Mouse (Mus musculus) adipocyte (in vitro differentiated cells): ENCODE measurements around the gene Cyp24a1.

Experiments
- DNase-seq: peaks from one replicate; pipeline ENCODE4 v3.0.0-alpha.2; 2016; ENCODE audit warnings: low spot score

Gene Cyp24a1

GRCm38 (mm10) chr2:170438782-170439181 lies 58.2 kb downstream of the Cyp24a1 start:
- no peak for DNase-seq

DNA sequence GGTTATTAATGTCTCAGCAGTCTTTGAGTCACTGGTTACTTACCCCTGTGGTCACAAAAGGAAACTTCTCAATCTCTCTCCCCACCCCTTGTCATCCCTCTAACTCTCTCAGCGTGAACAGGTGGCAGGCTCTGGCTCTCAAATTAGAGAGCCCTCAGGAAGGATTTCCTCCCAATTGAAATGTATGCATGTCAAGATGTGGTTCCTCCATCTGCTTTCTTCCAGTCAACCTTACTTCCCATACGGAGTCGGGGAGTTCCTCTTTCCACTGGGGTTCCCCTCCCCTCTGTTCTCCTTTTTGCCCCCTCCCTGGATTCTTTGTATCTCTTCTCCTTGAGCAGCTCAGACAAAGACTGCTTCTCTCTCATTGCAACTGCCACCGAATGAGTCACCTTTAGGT lies 60.7 kb downstream of the Cyp24a1 start:
- DNase-seq, result no peak
